Mouse (Mus musculus): Measurements from ENCODE around the gene Pld4. TPM values are rescaled to one million over a fixed set of nuclear protein-coding genes. Genes with fewer than 3 reads are reported as not detected.
A peak's percentile ranks its signal among the peaks of the same experiment; 100 is the strongest.

The Pld4 gene
- total and polyA plus RNA-seq, 2 experiments from 2014 or later: 8.8 to 12.6 TPM

- no peak for DNase-seq (ENCODE audit: low spot score)
- no peak overlapping the region for H3K4me2 ChIP-seq (ENCODE audit: low read depth, low read length, poor library complexity, severe bottlenecking)
- no peaks in the 10 kb centered on the region for H3K9me3 ChIP-seq (ENCODE audit: low read length)
- no peak overlapping the region for H3K4me3 ChIP-seq (ENCODE audit: low read depth, low read length)
- no peak for TF ChIP-seq CTCF (IDR thresholded peaks at IDR 0.05)
- H3K27me3 ChIP-seq (ENCODE audit: insufficient read depth, low read length): no peaks in the 10 kb centered on the region
- peaks cover 59% of the 10 kb centered on the region for H3K36me3 ChIP-seq (ENCODE audit: insufficient read depth, low read length)
- 0 out of 2 replicates have a peak, but pooled peaks cover 3% of the 10 kb centered on the region for H3K4me1 ChIP-seq (ENCODE audit: insufficient read depth, low read length)
- 64% methylated on average over 6 of the region's 6 CpGs for WGBS
- H3K9ac ChIP-seq (replicated peaks; ENCODE audit: low read length, poor library complexity, severe bottlenecking): no peak overlapping the region
- peak overlapping the region; percentile 59 for H3K27ac ChIP-seq (ENCODE audit: low read depth, low read length)
- no peak for ATAC-seq (ENCODE audit: low FRiP score)
Observed at GRCm38 (mm10) chr12:112742768-112743167, 17.7 kb upstream of the Pld4 start.

GRCm38 (mm10) chr12:112743168-112743975, 17.1 kb upstream of the Pld4 start:
- Histone ChIP-seq H3K27me3 (ENCODE audit: insufficient read depth, low read length) (no peaks in the 10 kb centered on the region), H3K4me3 (ENCODE audit: low read depth, low read length) (no peak overlapping the region), H3K9ac (replicated peaks; ENCODE audit: low read length, poor library complexity, severe bottlenecking) (no peak overlapping the region), H3K4me2 (ENCODE audit: low read depth, low read length, poor library complexity, severe bottlenecking) (no peak overlapping the region), H3K36me3 (ENCODE audit: insufficient read depth, low read length) (peaks cover 53% of the 10 kb centered on the region), H3K9me3 (ENCODE audit: low read length) (no peaks in the 10 kb centered on the region), H3K27ac (ENCODE audit: low read depth, low read length) (peak overlapping the region; percentile 59), H3K4me1 (ENCODE audit: insufficient read depth, low read length) (0 out of 2 replicates have a peak, but pooled peaks cover 3% of the 10 kb centered on the region)
- DNase-seq (ENCODE audit: low spot score) (peak; percentile 86), ATAC-seq (ENCODE audit: low FRiP score) (peak; percentile 76)
- peak; percentile 91 for TF ChIP-seq CTCF (IDR thresholded peaks at IDR 0.05)
- WGBS: 53% methylated on average over 25 of the region's 25 CpGs

GRCm38 (mm10) chr12:112744211-112744610, 16.2 kb upstream of the Pld4 start:
- H3K27ac ChIP-seq (ENCODE audit: low read depth, low read length): no peak overlapping the region
- no peak overlapping the region for H3K9ac ChIP-seq (replicated peaks; ENCODE audit: low read length, poor library complexity, severe bottlenecking)
- no peak for TF ChIP-seq CTCF (IDR thresholded peaks at IDR 0.05)
- DNase-seq (ENCODE audit: low spot score): no peak
- 0 out of 2 replicates have a peak, but pooled peaks cover 3% of the 10 kb centered on the region for H3K4me1 ChIP-seq (ENCODE audit: insufficient read depth, low read length)
- ATAC-seq (ENCODE audit: low FRiP score): no peak
- H3K4me3 ChIP-seq (ENCODE audit: low read depth, low read length): no peak overlapping the region
- peaks cover 46% of the 10 kb centered on the region for H3K36me3 ChIP-seq (ENCODE audit: insufficient read depth, low read length)
- H3K4me2 ChIP-seq (ENCODE audit: low read depth, low read length, poor library complexity, severe bottlenecking): no peak overlapping the region
- H3K9me3 ChIP-seq (ENCODE audit: low read length): no peaks in the 10 kb centered on the region
- WGBS: 81% methylated on average over 7 of the region's 11 CpGs
- no peaks in the 10 kb centered on the region for H3K27me3 ChIP-seq (ENCODE audit: insufficient read depth, low read length)

GRCm38 (mm10) chr12:112744891-112745580, 15.4 kb upstream of the Pld4 start:
- WGBS: 83% methylated on average over 10 of the region's 10 CpGs
- Histone ChIP-seq H3K27me3 (ENCODE audit: insufficient read depth, low read length) (no peaks in the 10 kb centered on the region), H3K4me2 (ENCODE audit: low read depth, low read length, poor library complexity, severe bottlenecking) (no peak overlapping the region), H3K4me3 (ENCODE audit: low read depth, low read length) (no peak overlapping the region), H3K9ac (replicated peaks; ENCODE audit: low read length, poor library complexity, severe bottlenecking) (no peak overlapping the region), H3K36me3 (ENCODE audit: insufficient read depth, low read length) (peaks cover 39% of the 10 kb centered on the region), H3K27ac (ENCODE audit: low read depth, low read length) (no peak overlapping the region), H3K4me1 (ENCODE audit: insufficient read depth, low read length) (0 out of 2 replicates have a peak, but pooled peaks cover 3% of the 10 kb centered on the region), H3K9me3 (ENCODE audit: low read length) (no peaks in the 10 kb centered on the region)
- no peak for ATAC-seq (ENCODE audit: low FRiP score)
- TF ChIP-seq CTCF (IDR thresholded peaks at IDR 0.05): no peak
- DNase-seq (ENCODE audit: low spot score): no peak

- Histone ChIP-seq H3K27ac (ENCODE audit: low read depth, low read length) (no peak overlapping the region), H3K27me3 (ENCODE audit: insufficient read depth, low read length) (no peaks in the 10 kb centered on the region), H3K9ac (replicated peaks; ENCODE audit: low read length, poor library complexity, severe bottlenecking) (no peak overlapping the region), H3K4me2 (ENCODE audit: low read depth, low read length, poor library complexity, severe bottlenecking) (no peak overlapping the region), H3K36me3 (ENCODE audit: insufficient read depth, low read length) (peaks cover 32% of the 10 kb centered on the region), H3K4me3 (ENCODE audit: low read depth, low read length) (no peak overlapping the region), H3K9me3 (ENCODE audit: low read length) (no peaks in the 10 kb centered on the region), H3K4me1 (ENCODE audit: insufficient read depth, low read length) (0 out of 2 replicates have a peak, but pooled peaks cover 3% of the 10 kb centered on the region)
- no peak for DNase-seq (ENCODE audit: low spot score)
- TF ChIP-seq CTCF (IDR thresholded peaks at IDR 0.05): no peak
- no peak for ATAC-seq (ENCODE audit: low FRiP score)
- 92% methylated on average over 10 of the region's 10 CpGs for WGBS
Observed at GRCm38 (mm10) chr12:112745716-112746115, 14.7 kb upstream of the Pld4 start.

GRCm38 (mm10) chr12:112746461-112746807, 14.0 kb upstream of the Pld4 start:
- no peak overlapping the region for H3K4me2 ChIP-seq (ENCODE audit: low read depth, low read length, poor library complexity, severe bottlenecking)
- no peak overlapping the region for H3K9ac ChIP-seq (replicated peaks; ENCODE audit: low read length, poor library complexity, severe bottlenecking)
- 0 out of 2 replicates have a peak, but pooled peaks cover 3% of the 10 kb centered on the region for H3K4me1 ChIP-seq (ENCODE audit: insufficient read depth, low read length)
- H3K36me3 ChIP-seq (ENCODE audit: insufficient read depth, low read length): peaks cover 27% of the 10 kb centered on the region
- 76% methylated on average over 4 of the region's 4 CpGs for WGBS
- no peak overlapping the region for H3K4me3 ChIP-seq (ENCODE audit: low read depth, low read length)
- H3K27ac ChIP-seq (ENCODE audit: low read depth, low read length): peak overlapping the region; percentile 27; the same call in 1 of the 2 replicates
- TF ChIP-seq CTCF (IDR thresholded peaks at IDR 0.05): no peak
- DNase-seq (ENCODE audit: low spot score) (no peak), ATAC-seq (ENCODE audit: low FRiP score) (no peak)
- no peaks in the 10 kb centered on the region for H3K9me3 ChIP-seq (ENCODE audit: low read length)
- no peaks in the 10 kb centered on the region for H3K27me3 ChIP-seq (ENCODE audit: insufficient read depth, low read length)
